Mouse (Mus musculus) testis, adult 2 months (tissue): ENCODE measurements around the gene Ifna6. TPM values are rescaled to one million over a fixed set of nuclear protein-coding genes. Genes with fewer than 3 reads are reported as not detected.

ENCODE experiments used
- H3K27ac ChIP-seq: fragments of 200-500 bp; 2 replicates; pipeline ENCODE4 v1.5.1; 2012; ENCODE audit warnings: low read depth, low read length; ENCODE audit not compliant: control insufficient read depth, insufficient read depth
- H3K27me3 ChIP-seq: fragments of 200-500 bp; 2 replicates; pipeline ENCODE4 v1.6.1; 2012; ENCODE audit warnings: mild to moderate bottlenecking, low read length, moderate library complexity; ENCODE audit not compliant: control insufficient read depth, insufficient read depth
- H3K36me3 ChIP-seq: fragments of 200-500 bp; 2 replicates; pipeline ENCODE4 v1.6.1; 2012; ENCODE audit warnings: mild to moderate bottlenecking, low read length; ENCODE audit not compliant: control insufficient read depth, insufficient read depth
- H3K4me1 ChIP-seq: fragments of 200-500 bp; 2 replicates; pipeline ENCODE4 v1.6.1; 2012; ENCODE audit warnings: low read length; ENCODE audit not compliant: control insufficient read depth, insufficient read depth
- H3K4me3 ChIP-seq: fragments of 200-500 bp; 2 replicates; pipeline ENCODE4 v1.5.1; 2012; ENCODE audit warnings: low read depth, mild to moderate bottlenecking, low read length, moderate library complexity, mixed read lengths; ENCODE audit not compliant: control insufficient read depth
- CTCF ChIP-seq: fragments of 200-500 bp; IDR thresholded peaks from 2 replicates; pipeline ENCODE4 v1.5.1; 2012; ENCODE audit warnings: low read depth, mild to moderate bottlenecking, inconsistent platforms, low read length, moderate library complexity; ENCODE audit not compliant: control insufficient read depth, insufficient read depth, insufficient replicate concordance
- POLR2A ChIP-seq: fragments of 200-500 bp; IDR thresholded peaks from 2 replicates; pipeline ENCODE4 v1.6.1; 2012; ENCODE audit warnings: low read depth, mild to moderate bottlenecking, inconsistent platforms, low read length, moderate library complexity; ENCODE audit not compliant: control insufficient read depth
- polyA plus RNA-seq: library from polyadenylated mRNA; depleted of rRNA; stranded (reverse); fragments of >200 nt; gene quantifications from 2 replicates; pipeline ENCODE4 v1.2.3, GENCODE M21; 2012

Gene Ifna6
- polyA plus RNA-seq, 1 experiment, result not detected

- H3K4me1 ChIP-seq, result no peaks in the 10 kb centered on the region
- no peak overlapping the region for H3K27ac ChIP-seq
- no peak for TF ChIP-seq CTCF
- TF ChIP-seq POLR2A, result no peak
- H3K27me3 ChIP-seq, result no peaks in the 10 kb centered on the region
- H3K4me3 ChIP-seq, result no peak overlapping the region
- no peaks in the 10 kb centered on the region for H3K36me3 ChIP-seq
Observed at GRCm38 (mm10) chr4:88840058-88840457, 12.8 kb downstream of the Ifna6 start.

GRCm38 (mm10) chr4:88841438-88841911 is 14.3 kb downstream of the Ifna6 start, which contains the start of gene Ifna4:
Ifna4 (plus strand) TSS chr4:88841861.
- Histone ChIP-seq H3K27me3 (no peaks in the 10 kb centered on the region), H3K4me3 (no peak within 1 kb of the TSS), H3K36me3 (no peaks in the 10 kb centered on the region), H3K4me1 (no peaks in the 10 kb centered on the region), H3K27ac (no peak within 1 kb of the TSS)
- TF ChIP-seq POLR2A (no peak), CTCF (no peak)

GRCm38 (mm10) chr4:88845334-88845733 is 18.1 kb downstream of the Ifna6 start:
- Histone ChIP-seq H3K27me3 (no peaks in the 10 kb centered on the region), H3K36me3 (no peaks in the 10 kb centered on the region), H3K4me1 (no peaks in the 10 kb centered on the region), H3K27ac (no peak overlapping the region), H3K4me3 (no peak overlapping the region)
- no peak for TF ChIP-seq CTCF
- no peak for TF ChIP-seq POLR2A

GRCm38 (mm10) chr4:88849698-88850097 is 22.5 kb downstream of the Ifna6 start, which contains the start of gene Ifna1:
Ifna1 (plus strand) TSS chr4:88850087.
- Histone ChIP-seq H3K27ac (no peak within 1 kb of the TSS), H3K36me3 (no peaks in the 10 kb centered on the region), H3K4me1 (no peaks in the 10 kb centered on the region), H3K4me3 (no peak within 1 kb of the TSS), H3K27me3 (no peaks in the 10 kb centered on the region)
- TF ChIP-seq CTCF (no peak), POLR2A (no peak)

- H3K4me3 ChIP-seq, result no peak overlapping the region
- H3K36me3 ChIP-seq, result no peaks in the 10 kb centered on the region
- TF ChIP-seq CTCF (no peak), POLR2A (no peak)
- H3K27me3 ChIP-seq, result no peaks in the 10 kb centered on the region
- H3K4me1 ChIP-seq, result no peaks in the 10 kb centered on the region
- H3K27ac ChIP-seq, result no peak overlapping the region
Observed at GRCm38 (mm10) chr4:88851026-88851763, 24.0 kb downstream of the Ifna6 start.

- TF ChIP-seq POLR2A (no peak), CTCF (no peak)
- Histone ChIP-seq H3K27ac (no peak overlapping the region), H3K4me1 (peaks cover under 1% of the 10 kb centered on the region), H3K36me3 (no peaks in the 10 kb centered on the region), H3K4me3 (no peak overlapping the region), H3K27me3 (no peaks in the 10 kb centered on the region)
Observed at GRCm38 (mm10) chr4:88859214-88859613, 32.0 kb downstream of the Ifna6 start.

- Histone ChIP-seq H3K36me3 (no peaks in the 10 kb centered on the region), H3K27me3 (no peaks in the 10 kb centered on the region), H3K27ac (no peak overlapping the region), H3K4me3 (no peak overlapping the region), H3K4me1 (peaks cover 6% of the 10 kb centered on the region)
- TF ChIP-seq CTCF, result no peak
- no peak for TF ChIP-seq POLR2A
Observed at GRCm38 (mm10) chr4:88863309-88863708, 36.1 kb downstream of the Ifna6 start.
